Mouse (Mus musculus): ENCODE results near the gene Ppox. TPM values are rescaled to one million over a fixed set of nuclear protein-coding genes. Genes with fewer than 3 reads are reported as not detected.
"Not testable (repeated sequence)": the region's sequence is repeated elsewhere in the genome, so short reads cannot be mapped to it uniquely, and the experiment has no call there.

The Ppox gene
- total RNA-seq, 2 experiments from 2014 or later = 15.0 to 20.2 TPM

DNA sequence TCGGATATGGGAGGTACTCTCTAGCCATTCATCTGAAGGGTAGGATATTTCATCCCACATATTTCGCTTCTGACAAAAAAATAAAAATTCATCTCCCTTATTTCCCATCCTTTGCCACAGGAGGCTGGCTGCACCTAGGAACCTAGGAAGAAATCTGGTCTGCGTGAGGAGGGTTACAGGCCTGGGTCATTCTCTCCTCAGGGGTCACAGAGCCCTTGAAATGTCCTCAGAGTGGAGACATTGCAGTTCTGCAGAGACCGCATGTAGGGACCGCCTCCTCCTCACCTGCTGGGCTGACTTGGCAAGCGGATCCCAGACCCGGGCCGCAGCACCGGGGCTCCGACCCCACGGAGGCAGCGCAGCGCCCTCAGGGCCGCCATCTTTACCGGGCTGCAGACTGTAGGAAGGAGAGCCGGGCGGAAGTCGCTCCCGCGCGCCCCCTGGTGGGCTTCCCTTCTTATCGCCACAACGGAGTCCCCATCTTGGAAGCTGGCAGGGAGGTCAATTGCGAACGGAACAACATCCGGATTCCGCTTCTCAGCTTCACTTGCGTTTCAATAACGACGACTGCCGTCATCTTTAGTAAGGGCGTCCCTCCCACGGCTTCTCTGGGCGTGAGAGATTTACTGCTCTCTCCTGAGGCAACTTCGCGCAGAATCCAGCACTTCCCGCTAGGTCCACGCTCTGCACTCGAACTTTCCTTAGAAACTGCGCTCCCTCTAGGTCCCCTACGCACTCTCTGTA is 34.1 kb downstream of the Ppox start:
- ATAC-seq (replicated peaks; ENCODE audit: poor library complexity) = peak; percentile 94

DNA sequence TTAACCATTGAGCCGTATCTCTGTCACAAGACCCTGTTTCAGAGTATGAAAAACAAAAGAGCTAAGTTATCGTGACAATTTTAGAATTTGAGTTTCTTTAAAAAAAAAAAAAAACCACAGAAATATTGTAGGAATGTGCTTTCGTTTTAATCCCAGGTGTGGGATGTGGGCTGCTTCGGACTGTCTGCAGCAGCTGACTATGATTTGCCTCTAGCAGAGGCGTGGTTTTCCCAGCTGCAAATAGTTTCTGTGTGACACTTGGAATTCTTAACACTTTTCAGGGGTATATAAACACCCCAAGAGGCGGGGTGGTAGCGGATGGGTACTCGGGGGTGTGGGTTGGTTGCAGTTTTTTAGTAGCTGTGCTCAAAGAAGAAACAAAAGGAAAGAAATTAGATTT is 35.6 kb downstream of the Ppox start:
- ATAC-seq (replicated peaks; ENCODE audit: poor library complexity) = no peak

DNA sequence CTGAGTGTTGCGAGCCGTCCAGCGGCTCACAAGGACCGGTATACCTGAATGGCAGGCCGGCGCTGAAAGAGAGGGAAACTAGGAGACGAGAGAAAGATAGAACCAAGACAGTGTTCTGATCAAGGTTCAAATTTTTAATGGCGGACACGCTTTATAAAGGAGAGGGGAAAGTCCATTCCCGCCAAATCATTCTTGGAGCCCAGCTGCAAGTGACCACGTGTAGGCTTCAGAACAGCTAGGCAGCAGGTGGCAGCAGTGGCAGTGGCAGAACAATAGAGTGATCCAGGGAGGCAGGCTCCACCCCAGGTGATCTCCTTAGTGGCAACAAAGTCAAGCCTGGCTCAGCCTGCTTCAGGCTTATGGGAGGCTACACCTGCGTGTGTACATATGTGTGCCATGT is 39.0 kb downstream of the Ppox start:
- ATAC-seq (replicated peaks; ENCODE audit: poor library complexity) = not testable (repeated sequence)

DNA sequence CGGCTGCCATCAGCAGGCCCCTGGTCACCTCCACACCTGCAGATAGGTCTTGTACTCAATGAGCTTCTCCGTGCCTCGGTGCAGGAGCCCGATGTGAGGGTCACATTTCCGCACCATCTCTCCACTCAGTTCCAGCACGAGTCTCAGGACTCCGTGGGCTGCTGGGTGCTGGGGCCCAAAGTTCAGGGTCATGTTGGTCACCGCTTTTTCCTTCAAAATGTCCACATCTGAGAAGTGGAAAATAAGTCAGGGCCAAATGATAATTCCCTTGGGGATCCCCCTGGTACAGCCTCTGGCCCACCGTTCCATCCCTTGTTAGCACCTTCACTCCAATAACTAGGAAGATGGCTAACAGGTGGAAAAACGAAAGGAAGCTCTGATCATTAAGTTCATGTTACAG is 40.1 kb downstream of the Ppox start:
- ATAC-seq (replicated peaks; ENCODE audit: poor library complexity) = no peak

DNA sequence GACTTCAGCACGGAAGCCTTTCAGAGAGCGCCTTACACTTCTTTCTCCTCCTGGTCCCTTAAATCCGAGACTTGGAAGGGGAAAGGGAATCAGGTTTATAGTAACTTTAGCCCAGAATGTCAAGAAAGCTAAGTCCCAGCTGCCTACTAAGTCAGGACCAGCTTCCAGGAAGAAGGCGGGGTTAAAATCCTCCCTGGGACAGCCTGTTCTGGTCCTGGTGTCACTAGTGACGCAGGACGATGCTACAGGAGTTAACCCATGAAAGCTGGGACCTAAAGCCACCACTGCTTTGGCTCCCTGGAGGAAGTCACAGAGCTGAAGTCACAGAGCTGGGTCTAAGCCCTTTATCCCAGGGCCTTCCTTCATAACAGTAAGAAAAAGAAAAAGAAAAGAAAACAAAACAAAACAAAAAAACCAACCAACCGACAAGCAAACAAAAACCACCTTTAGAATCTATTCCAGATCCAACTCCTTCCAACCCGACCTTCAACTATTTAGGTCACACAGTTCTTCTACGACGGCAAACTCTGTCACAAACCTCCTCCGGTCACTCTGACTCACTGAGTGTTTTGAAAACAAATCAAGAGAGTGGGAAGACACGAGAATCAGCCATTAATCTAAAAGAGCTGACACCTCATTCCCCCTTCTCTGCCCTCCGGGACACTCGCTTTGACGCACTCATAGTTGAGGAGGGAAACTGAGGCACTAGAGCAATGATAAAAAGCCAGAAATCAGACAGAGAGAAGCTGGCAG is 40.8 kb downstream of the Ppox start:
- no peak for ATAC-seq (replicated peaks; ENCODE audit: poor library complexity)

DNA sequence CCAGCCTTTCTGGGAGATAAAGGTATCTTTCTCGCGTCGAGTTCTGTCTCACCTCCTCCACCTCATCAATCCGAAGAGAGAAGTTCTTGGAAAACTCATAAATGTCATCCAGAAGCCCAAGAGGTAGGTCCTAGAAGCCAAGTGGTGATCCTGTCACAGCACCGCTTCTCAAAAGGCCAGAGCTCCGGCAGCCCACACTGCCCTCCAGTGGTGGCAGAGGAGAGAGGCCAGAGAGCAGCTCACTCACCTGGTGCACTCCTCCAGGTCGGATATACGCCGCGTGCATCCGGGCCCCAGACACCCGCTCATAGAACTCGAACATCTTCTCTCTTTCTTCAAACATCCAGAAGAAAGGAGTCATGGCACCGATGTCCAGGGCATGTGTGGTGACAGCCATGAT is 42.5 kb downstream of the Ppox start:
- ATAC-seq (replicated peaks; ENCODE audit: poor library complexity) = peak; percentile 82

DNA sequence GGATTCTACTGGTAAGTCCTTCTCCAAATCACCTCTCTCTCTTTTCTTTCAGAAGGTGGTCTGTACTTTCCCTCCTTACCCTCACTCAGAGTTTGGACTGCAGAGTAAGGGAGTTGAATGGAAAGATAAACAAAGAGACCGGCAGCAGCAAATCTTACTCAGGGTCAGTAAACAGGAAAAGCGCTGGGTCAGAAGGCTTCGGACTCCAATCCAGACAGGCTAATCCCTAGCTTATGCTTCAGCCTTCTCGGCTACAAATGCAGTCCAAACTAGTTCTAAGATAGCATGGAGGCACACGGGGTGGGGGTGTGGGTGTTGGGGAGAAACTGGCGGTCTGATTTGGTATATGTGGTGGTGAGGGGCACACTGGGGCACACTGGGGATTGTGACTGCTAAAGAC is 43.5 kb downstream of the Ppox start:
- no peak for ATAC-seq (replicated peaks; ENCODE audit: poor library complexity)

DNA sequence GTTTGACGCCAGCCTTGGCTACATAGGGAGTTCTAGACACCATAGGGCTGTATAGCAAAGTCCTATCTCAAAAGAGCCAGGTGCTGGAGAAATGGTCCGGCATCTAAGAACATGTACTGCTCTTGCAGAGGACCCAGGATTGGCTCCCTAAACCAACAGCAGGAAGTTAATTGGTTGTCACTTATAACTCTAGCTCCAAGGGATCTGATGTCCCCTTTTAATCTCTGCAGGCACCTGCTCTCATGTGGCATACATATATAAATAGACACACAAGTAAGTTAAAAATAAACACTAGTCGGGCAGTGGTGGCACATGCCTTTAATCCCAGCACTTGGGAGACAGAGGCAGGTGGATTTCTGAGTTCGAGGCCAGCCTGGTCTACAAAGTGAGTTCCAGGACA is 45.2 kb downstream of the Ppox start:
- no peak for ATAC-seq (replicated peaks; ENCODE audit: poor library complexity)

DNA sequence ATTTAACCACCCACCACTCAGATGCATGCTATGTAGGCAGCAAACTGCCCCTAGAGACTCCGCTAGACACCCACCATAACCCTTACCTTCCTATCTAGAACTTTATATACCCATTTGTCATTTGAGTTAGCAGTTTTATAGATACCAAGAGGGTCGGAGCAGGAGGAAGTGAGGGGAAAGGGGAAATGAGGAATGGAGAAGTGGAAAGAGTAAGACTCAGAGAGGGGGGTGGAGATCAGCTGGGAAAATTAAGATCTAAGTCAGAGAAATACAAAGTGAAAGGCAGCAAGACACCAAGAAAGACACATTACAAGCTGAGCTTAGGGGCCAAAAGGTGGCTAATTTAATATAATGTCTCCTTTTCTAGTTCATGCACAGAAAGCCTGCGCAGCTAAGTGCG is 46.4 kb downstream of the Ppox start:
- ATAC-seq (replicated peaks; ENCODE audit: poor library complexity) = peak; percentile 7; the same call in 1 of the 2 replicates

DNA sequence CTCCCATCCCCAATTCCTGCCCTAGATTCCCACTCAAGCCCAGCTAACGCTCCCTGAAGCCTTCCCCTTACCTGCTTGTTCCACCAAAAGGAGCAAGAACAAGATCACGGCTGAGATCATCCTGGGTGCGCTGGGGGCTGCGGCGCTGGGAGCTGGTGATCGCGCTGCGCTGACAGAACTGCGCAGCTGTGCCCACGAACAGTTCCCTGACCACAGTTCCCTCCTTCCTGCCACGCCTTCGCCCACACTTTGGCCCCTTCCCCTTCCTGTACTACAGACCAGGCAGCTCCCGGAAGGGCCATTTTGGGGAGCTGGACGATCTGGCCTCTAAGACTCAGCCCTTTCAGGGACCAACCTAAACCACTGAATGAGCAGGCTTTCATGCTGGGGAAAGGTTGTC is 46.9 kb downstream of the Ppox start, which contains the start of gene Fcer1g:
Gene Fcer1g, minus strand, starts transcription at position 240 of the 400 bp plus-strand sequence.
- ATAC-seq (replicated peaks; ENCODE audit: poor library complexity) = peak; percentile 67

DNA sequence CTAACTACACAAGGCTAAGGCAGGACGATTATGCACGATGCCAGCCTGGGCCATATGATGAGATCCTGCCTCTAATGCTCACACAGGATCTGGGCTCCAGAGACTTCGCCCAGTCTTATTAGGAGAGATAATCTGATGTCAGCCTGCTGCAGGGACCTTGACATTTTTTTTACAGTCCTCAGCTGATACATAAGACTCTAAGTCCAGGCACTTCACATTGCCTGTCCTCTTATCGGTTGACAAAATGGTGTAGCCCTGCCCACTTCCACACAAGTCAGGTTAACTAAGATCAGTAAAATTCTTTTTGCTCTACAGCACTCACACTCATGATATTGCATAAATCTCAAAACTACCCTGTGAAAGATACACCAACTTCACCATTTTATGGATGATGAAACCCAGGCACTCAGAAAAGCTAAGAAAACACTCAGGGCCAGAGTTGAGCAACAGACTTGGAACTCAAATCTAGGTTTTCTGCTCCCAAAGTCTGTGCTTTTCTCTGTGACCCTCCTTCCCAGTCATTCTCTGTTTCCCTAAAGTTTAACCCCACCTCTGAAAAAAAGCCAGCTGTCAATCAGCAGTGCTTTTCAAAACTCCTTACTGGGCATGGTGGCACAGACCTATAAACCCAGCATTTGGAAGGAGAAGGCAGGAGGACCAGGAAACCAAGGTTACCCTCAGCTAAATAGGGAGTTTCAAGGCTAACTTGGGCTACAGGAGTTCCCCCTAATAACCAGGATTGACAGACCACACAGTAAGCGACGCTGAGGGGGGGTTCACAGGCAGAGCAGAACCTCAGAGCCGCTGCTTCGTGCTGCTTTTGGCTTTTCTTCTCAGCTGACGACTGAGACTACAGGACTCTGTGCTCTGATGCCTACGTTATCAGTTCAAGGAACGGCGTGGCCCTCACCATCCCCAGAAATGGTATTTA is 47.9 kb downstream of the Ppox start:
- peak; percentile 40 for ATAC-seq (replicated peaks; ENCODE audit: poor library complexity)

DNA sequence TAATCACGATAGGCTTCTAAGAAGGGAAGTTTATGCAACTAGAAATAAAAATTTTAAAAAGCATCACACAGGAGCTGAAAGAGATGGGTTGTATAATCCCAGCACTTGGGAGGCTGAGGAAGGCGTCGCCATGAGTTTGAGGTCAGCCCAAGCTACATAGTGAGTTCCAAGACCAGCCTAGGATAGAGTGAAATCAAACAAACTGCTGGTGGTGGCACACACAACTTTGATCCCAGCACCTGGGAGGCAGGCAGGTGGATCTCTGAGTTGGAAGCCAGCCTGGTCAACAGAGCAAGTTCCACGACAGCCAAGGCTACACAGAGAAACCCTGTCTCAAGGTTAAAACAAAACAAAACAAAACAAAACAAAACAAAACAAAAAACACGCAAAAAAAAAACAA is 48.6 kb downstream of the Ppox start:
- ATAC-seq (replicated peaks; ENCODE audit: poor library complexity) = no peak

DNA sequence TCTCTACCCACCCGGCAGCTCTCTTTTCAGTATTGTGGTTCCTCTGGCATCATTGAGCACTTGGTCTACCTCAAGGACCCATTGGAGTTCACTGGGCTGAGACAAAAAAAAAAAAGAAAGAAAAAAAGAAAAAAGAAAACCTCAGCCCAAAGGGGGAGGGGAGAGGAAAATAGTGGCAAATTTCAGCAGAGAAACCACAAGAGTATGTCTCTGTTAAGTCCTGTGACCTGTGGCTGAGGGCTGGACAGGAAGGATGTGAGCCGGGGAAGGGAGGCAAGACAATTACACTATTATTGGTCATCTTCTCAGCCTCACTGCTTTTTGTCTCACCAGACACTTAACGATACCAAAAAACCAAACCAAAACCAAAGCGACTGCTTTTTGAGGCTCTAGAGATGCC is 49.1 kb downstream of the Ppox start:
- ATAC-seq (replicated peaks; ENCODE audit: poor library complexity) = peak; percentile 42

DNA sequence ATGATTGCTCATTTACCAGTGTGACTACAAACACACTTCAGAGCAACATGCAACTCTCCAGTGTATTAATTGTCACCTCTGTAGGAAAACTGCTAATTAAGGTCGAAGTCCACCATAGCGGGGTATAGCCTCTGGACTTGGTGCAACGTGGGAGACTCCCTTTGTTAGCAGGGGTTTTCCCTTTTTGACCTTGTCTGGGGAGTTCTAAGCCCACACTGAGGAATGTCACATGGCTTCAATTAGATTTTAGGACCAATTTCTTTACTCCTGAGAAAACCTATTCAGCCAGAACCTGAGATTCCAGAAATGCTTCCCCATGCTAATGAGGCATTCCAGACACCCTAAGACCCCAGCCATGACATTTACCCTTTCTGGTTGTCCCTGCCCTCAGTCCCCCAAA is 50.8 kb downstream of the Ppox start:
- ATAC-seq (replicated peaks; ENCODE audit: poor library complexity) = no peak

DNA sequence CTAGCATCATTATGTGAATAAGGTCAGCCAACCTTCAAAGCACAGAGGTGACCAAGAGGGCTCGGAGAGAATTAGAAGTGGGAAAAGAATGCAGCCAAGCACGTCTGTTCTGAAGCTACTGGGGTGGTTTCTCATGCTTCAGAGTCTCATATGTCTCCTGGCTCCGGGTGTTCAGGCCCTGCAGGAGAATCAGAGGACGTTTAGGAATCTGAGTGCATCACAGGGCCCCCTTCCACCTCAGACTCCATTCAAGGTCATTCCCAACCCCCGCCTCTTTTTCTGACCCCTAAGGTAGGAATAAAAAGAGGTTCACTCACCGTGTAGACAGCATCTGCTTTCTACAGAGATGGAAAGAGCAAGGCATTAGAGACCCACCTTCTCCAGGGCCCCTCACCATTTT is 51.2 kb downstream of the Ppox start:
- no peak for ATAC-seq (replicated peaks; ENCODE audit: poor library complexity)

DNA sequence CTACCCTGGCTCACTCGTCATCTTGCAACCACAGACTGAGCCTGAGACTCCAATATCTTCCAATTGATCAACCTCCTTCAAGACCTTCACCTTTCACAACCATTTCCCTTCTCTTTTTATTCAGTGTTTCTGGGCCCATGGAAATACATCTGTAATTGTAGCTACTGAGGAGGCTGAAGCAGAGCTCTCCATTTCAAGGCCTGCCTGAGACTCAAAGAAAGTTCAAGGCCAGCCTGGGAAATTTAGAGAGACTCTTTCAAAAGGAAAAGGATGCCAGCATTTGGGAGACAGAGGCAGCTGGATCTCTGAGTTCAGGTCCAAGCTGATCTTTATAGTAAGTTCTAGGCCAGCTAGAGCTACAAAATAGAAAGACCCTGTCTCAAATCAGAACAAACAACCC is 53.1 kb downstream of the Ppox start:
- ATAC-seq (replicated peaks; ENCODE audit: poor library complexity) = no peak

DNA sequence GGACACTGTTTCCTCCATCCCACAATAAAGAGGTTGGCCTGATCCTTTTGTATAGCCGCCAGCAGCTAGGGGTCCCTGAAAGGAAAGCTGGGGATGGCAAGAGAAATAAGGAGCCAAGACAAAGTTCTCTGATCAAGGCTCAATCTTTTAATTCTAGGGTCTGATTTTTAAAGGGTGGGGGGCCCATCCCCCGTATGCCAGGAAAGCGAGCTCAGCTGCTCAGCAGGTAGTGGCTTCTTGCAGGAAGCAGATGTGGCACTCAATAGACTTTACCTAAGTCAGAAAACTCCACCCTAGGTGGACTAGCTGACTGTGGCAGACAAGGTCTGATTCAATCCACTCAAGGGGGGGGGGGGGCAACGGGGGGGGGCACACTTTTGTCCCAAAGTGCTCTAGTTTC is 54.2 kb downstream of the Ppox start:
- no peak for ATAC-seq (replicated peaks; ENCODE audit: poor library complexity)

Data from megakaryocyte progenitor cell, adult 5-6 weeks (primary cell).